Mouse (Mus musculus): ENCODE data around the gene Olfr1220.

The Olfr1220 gene

GRCm38 (mm10) chr2:89106735-89107134, at the start of gene Olfr1220:
Gene Olfr1220, minus strand, starts transcription at chr2:89106835.
- no peak for DNase-seq

GRCm38 (mm10) chr2:89151460-89151859, 44.8 kb upstream of the Olfr1220 start, which contains the start of gene Olfr1223:
Gene Olfr1223, minus strand, starts transcription at chr2:89151560.
- no peak for DNase-seq

GRCm38 (mm10) chr2:89132954-89133353, 26.3 kb upstream of the Olfr1220 start, which contains the start of gene Olfr1222:
Gene Olfr1222, minus strand, starts transcription at chr2:89133054.
- no peak for DNase-seq

- DNase-seq, result no peak
Measured at GRCm38 (mm10) chr2:89117183-89117582, 10.5 kb upstream of the Olfr1220 start, which contains the start of gene Olfr1221. Gene Olfr1221, minus strand, starts transcription at chr2:89117283.

- DNase-seq, result no peak
Measured at GRCm38 (mm10) chr2:89105651-89106050, 984 bp downstream of the Olfr1220 start.

GRCm38 (mm10) chr2:89093848-89094247, 12.8 kb downstream of the Olfr1220 start:
- DNase-seq, result no peak

GRCm38 (mm10) chr2:89083413-89083812, 23.2 kb downstream of the Olfr1220 start, which contains the start of gene Olfr1219:
Gene Olfr1219, minus strand, starts transcription at chr2:89083513.
- DNase-seq, result no peak

GRCm38 (mm10) chr2:89081487-89081886, 25.1 kb downstream of the Olfr1220 start:
- no peak for DNase-seq

GRCm38 (mm10) chr2:89061087-89061486, 45.5 kb downstream of the Olfr1220 start, which contains the start of gene Olfr1218:
Gene Olfr1218, minus strand, starts transcription at chr2:89061187.
- no peak for DNase-seq

Data from right cerebral cortex, postnatal 25 days (tissue).